Mouse (Mus musculus) frontal cortex, postnatal 25 days (tissue): ENCODE results near the gene Dync1i2.

Experiments used
- DNase-seq, 2 experiments: peaks; one replicate each; pipeline ENCODE4 v3.0.0; 2022; ENCODE audit warnings: low spot score in 2 of 2

The Dync1i2 gene

DNA sequence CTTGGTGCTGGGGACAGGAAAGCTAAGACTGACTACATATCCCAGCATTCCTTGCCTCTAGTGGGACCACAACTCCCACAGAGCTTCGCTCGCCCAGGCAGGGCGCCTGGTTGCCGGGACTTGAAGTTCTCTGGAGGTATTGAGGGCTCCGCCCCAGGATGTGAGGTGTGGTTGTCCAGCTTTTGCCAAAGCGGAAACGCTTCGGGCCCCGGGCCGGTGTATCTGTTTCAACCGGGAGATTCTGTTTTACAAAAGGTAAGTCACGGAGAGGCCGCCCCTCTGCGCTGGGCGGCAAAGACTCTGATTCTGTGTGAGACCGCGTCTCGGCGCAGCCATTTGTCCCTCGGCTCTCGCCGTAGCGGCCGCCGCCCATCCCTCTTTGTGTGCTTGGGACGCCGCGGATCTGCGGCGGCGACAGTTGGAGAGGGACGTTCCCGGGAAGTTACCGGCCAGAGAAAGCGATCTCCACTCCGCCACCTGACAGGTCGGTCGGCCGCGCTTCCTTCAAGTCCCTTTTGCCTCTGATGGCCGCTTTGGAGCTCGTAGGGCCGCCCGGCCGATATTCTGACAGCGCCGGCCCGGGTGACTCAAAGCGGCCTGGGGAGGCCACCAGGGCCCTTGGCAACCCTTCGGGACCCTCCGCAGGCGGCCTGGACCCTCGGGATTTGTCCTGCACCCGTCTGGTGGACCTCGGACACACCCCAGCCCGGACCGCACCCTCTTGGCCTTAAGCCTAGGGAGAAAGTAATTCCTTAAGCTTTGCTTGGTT is at the start of gene Dync1i2:
Gene Dync1i2, plus strand, starts transcription at position 116 of the 769 bp plus-strand sequence.
- DNase-seq = peak; percentile 83 to 91

DNA sequence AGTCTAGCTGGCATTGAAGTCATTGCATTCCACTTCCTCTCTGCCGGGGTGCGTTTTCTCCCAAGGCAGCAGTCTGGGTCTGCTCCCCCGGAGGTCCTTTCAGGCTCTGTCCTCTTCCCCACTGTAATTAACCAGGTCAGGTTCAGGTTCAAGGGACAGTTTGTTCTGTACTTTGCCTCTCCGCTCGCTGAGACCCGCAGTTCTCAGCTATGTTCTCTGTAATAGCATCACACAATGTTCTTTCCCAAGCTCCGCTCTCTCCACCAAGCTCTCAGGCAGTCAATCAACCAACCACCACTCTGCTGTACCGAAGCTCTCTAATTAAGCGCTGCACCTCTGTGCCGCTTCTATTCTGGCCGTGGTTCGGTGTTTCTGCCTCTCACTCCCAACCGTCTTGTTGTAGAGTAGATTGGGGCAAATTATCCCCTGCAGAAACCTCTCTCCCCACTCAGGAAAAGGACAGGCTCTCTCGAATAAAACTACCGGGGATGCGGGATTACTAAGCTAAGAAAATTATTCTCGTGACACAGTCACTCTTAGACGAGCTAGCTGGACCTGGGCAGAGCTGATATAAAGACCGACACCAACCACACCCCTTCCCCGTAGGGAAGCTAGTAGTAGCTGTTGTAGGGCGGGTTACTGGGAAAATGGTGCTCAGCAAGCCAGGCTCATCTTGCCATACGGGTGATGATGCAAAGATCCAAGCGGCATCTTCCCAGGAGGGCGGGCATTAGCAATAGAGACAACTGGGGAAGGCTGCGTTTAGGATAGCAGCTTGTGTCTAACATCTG is 48.5 kb upstream of the Dync1i2 start:
- DNase-seq = no peak

DNA sequence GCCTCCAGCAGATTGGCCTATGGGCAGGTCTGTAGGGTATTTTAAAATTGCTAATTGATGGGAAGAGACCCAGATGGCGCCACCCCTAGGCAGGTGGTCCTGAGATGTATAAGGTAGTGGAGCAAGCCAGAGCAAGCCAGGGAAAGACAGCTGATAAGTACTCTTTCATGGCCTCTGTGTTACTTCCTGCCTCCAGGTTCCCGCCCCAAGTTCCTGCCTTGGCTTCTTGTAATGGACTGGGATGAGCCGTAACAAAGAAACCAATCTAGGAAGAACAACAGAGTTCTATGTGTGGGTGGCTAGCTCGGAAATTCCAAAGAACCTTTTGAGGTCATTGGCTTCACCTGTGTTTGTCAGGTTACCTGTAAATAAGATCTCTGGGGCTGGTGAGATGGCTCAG is 44.3 kb upstream of the Dync1i2 start:
- no peak for DNase-seq

GRCm38 (mm10) chr2:71168461-71169021 is 43.0 kb upstream of the Dync1i2 start:
- no peak for DNase-seq

DNA sequence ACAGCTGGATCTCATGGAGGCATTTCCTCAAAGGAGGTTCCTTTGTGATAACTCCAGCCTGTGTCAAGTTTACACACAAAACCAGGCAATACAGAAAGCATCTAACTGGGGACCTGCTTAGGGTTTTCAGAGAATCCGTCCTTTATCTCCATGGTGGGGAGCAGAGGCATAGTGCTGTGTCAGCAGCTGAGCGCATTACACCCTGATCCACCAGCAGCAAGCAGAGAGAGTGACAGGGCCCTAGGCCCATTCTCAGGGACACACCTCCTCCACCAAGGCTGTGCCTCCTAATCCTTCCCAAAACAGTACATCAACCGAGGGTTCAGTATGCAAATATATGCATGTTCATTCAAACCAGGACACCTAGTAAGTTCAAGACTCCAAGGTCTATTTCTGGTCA is 38.5 kb upstream of the Dync1i2 start:
- DNase-seq = no peak

DNA sequence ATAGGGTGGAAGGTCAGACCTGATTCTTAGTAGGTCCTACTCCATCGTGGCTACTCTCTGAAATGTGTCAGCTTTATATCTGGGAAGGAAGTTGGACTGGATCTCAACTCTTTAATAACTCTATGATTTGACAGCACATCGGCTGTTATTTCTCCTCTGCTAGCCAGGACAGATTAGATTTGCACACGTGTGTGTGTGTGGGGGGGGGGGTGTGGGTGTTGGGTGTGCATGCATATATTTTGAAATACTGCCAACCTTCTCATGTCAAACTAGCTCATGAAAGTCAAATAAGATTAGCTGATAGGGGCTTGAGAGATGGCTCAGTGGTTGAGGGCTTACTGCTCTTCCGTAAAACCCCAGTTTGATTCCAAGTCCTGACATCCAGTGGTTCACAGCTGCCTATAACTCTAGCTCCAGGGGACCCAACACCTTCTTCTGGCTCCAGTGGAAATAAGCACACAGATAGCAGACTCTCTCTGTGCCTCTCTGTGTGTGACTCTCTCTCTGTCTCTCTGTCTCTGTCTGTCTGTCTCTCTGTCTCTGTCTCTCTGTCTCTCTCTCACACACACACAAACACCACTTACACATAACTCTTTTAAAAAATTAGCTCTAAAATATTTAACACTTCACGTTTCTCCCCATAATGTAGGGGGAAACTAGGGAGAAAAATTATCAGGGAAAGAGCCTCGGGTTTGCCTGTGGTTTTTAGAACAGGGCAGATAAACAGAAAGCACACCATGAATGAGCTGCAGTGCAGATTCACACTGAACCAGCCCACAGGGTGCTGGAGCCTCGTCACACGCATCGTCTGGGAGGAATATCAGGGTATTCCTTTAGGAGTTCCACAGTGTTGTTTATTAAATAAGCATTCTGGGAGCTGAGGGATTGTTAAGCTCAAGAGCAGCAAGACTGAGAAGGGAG is 34.9 kb upstream of the Dync1i2 start:
- no peak for DNase-seq

GRCm38 (mm10) chr2:71177250-71177615 is 34.3 kb upstream of the Dync1i2 start:
- no peak for DNase-seq

- no peak for DNase-seq
Measured at GRCm38 (mm10) chr2:71177760-71178159, 33.7 kb upstream of the Dync1i2 start.

DNA sequence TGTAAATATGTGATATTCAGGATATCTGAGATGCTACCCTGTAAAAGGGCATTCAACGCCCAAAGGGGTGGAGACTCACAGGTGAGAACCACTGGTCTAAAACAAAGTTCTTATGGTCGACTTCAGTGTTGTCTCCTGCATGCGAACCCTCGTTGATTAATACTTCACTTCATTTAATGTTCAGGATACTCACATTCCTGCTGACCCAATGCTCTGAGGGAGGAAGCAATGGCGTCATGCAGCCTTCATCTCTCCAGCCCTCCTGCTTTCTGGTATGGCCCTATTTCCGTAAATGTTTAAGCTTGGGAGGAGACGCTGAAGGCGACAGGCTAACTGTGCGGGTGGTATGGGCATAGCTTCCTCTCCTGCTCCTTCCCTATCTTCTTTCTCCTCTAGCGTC is 31.8 kb upstream of the Dync1i2 start:
- DNase-seq = no peak

DNA sequence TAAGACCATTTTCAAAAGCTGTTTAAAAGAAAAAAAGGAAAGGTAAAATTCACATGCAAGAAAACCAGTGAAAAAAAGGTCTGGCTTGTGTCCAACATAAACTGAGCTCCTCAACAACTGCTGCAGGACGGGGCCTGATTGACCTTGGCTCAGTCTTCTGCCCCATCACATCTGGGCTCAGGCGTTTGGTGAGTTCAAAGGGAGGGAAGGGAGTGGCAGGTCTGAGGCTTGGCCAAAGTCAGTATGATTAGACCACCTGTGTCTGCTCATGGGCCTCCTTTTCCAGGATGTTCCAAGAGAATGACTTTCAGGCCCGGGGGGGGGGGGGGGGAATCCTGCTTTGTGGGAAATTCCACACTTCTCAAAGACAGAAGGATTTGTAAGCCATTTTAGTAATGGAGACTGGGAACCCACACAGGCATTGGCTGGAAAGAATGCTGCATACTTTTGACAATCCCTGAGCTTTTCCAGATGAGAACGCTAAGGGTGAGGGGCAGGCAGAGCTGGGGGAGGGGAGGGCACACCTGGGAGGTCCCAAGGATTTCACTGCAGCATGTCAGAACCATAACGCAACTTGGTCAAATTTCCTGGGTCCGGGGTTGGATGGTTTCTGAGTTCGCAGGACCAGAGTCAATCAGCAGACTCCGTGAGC is 30.8 kb upstream of the Dync1i2 start:
- DNase-seq = no peak

DNA sequence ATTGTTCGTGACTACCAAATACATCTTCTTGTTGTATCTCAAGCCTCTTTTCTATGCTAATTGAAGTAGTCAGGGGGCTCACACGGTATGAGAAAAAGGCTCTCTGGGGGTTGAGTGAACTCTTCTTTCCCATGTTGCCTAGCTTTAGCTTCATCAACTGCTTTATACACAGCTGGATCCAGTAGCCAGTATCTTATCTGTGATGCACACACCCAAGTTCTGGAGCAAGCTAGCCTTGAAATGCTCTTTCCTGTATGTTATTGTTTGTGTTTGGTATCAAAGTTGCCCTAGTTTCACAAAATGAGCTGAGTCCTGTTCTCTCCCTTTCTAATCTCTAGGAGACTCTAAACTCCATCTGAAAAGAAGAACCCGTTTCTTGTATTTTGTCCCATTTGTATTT is 23.6 kb upstream of the Dync1i2 start:
- no peak for DNase-seq

GRCm38 (mm10) chr2:71188861-71189260 is 22.6 kb upstream of the Dync1i2 start:
- DNase-seq = no peak

- no peak for DNase-seq
Measured at GRCm38 (mm10) chr2:71191391-71192194, 19.9 kb upstream of the Dync1i2 start.

DNA sequence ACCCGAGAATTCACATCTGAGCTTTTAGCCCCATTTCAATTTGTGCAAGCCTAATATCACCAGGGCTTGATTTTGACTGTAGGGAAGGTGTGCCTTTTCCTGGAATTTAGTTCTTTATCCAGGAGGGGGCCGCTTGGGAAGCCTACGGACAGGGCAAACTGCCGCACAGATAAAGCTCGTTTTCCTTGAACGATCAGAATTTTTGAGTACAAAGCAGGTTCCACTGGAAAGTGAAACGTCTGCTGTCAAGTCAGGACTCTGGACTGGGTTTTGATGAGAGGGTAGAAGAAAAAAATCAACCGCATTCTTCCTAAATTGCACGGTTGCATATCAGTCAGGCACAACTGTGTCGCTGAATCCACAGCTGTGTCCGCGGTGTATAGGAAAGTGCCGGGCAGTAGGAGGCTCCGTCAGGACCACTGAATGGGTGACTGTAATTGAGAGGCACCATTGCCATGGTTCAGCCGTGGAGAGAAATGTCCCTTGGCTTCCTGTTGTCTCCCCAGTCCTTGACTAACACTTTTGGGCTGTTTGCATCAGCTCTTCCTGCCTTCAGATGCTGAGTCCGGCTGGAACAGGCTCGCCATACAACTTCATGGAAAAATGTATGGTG is 19.2 kb upstream of the Dync1i2 start:
- DNase-seq = no peak

- no peak for DNase-seq
Measured at GRCm38 (mm10) chr2:71194137-71194960, 17.2 kb upstream of the Dync1i2 start.

- no peak for DNase-seq
Measured at GRCm38 (mm10) chr2:71196947-71197346, 14.6 kb upstream of the Dync1i2 start.

- DNase-seq = no peak
Measured at GRCm38 (mm10) chr2:71198907-71199306, 12.6 kb upstream of the Dync1i2 start.

DNA sequence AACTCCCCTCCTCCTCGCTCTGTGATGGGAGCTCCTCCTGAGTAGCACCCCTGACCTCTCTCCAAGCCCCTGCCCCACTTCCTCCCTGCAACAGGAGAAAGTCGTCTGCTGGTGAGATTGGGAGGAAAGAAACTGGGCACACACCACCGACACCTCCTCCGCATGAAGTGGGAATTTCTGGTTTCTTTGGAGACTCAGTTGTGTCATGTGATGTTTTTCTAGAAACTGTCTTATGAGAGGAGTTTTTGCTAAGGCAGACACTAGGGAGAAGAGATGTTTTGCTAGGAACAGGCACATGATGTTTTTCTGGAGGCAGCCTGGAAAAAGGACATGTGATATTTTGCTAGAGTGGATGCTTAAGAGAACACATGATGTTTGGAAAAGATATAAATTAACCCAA is 11.0 kb upstream of the Dync1i2 start:
- no peak for DNase-seq

DNA sequence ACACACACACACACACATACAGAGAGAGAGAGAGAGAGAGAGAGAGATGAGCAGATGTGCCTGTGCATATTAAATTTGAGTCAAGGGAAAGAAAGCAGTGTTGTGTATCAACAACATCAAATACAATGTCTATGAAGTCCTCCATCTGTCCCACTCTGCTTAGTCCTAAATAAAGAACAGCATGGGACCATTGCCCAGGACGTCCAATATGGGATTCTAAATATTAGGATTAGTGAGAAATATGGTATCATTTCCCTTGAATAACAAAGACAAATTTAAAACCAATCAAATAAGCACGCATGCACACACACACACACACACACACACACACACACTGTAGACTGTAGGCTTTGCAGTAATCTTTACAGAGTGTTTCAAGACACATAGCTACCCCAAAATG is 9.6 kb upstream of the Dync1i2 start:
- DNase-seq = no peak
